Mouse (Mus musculus) urinary bladder, postnatal 10 days (tissue): ENCODE data around the gene Cbx3.

Experiments used
- DNase-seq: peaks from one replicate; pipeline ENCODE4 v3.0.0; 2022; ENCODE audit warnings: low spot score

Gene Cbx3

DNA sequence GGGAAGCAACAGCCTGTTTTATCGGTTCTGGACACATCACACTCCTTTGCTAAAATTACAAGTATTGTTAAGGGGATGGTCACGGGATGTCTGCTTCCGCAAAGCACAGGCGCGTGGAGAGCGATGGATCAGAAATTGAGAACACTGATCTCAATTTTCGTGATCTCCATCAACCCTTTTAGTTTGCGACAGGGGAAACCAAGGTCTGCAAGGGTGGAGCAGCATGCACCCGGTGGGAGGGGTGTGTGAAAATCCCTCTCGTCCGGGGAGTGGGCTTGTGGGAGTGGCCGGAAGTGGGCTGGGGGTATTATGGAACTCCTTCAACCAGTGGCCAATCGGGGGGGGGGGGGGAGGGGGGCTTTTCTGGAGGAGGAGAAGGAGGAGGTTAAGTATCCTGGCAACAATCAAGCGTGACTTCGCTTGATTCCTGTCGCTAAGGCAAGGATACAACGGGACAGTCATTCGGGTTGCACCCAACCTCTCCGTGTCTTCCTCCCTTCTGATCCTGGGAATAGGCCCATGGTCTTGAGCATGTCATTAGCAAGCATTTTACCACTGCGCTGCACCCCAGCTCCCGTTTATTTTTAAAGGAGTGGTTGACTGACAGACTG is 54.3 kb downstream of the Cbx3 start:
- DNase-seq: no peak

DNA sequence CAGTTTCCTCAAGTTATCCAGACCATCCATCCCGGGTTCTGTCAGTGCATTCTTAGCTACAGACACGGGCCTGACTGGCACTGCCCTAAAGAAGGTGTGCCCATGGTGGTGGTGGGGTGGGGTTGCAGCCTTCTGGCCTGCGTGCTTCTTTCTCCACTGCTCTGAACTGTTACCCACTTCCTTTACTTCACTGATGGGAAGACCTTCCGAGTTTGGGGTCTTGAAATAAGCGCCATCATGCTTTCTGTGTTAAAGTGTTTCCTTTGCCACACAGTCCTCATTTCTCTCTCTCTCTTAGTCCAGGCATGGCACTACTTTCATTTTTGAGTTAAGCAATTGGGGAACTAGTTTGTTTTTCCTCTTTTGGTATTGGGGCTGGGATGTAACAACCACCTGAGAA is 54.8 kb downstream of the Cbx3 start:
- DNase-seq: no peak

DNA sequence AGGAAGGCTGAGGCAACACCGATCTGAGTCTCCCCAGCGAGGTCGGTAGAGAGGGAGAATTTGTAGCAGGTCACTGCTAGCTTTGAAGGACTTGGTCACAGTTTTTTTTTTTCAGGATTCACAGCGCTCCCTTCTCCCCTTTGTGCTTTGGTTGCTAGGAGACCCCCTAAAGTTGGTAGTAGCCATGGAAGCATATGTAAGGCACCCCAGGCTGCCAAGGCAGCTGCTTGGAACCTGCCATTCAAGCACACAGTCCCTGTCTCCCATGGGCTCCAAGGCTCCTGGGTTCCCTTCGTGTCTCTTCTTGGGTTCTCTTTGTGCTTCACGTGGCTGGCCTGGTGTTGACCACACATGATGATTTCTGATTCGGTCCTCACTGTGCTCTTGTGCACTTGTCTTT is 59.3 kb downstream of the Cbx3 start:
- DNase-seq: no peak
